In the genomic region with DNA sequence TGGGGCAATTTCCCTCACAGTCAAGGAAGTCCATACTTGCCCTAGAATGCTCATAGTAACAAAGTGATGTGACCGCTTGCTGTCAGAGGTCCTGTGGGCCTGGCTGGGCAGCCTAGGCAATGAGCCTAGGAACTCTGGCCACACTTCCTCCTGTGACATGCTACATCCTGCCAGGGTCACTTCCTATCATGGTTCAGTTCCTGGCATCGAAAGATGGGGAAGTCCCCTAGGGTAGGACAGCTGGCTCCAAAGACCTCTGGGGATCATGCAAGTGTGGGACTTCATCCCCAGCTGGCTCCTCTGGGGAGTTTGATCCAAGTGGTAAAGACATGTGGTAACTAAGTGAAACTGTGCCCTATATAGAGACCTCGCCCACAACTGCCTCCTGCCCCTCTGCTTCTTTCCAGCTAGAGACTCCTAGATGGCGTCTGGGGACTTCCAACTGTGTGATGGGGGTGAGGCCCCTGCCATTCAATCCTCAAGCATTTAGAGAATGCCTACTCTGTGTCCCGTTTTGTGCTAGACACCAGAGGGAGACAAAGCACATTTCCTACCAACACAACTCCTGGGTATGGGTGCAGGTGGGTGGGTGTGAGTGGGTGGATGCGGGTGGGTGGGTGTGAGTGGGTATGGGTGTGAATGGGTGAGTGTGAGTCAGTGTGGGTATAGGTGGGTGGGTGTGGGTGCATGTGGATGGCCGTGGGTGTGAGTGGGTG, we compare ENCODE assay signal across 13 mouse cellular contexts. TPM values are rescaled to one million over a fixed set of nuclear protein-coding genes. Genes with fewer than 3 reads are reported as not detected.
A peak's percentile ranks its signal among the peaks of the same experiment; 100 is the strongest.
DNase-seq lines count a peak whose midpoint lies in the region; ATAC-seq and TF ChIP-seq lines count a peak whose summit lies in the region.
"Had no signal": no experiment of that assay in that cellular context is flagged by ENCODE, and none has a peak within 500 bp of the region (broad histone marks: within the 10 kb centered on the region; RNA-seq: fewer than 3 reads in every experiment).

No protein-coding gene starts in this region.

- no peak overlapping the region for H3K4me3 ChIP-seq in intestine, postnatal 0 days (ENCODE audit: low read depth, low read length)
- no peak overlapping the region for H3K4me3 ChIP-seq in intestine, embryonic 15.5 days (replicated peaks)
- no peak overlapping the region for H3K4me3 ChIP-seq in E14TG2a.4 (replicated peaks; ENCODE audit: low read length)
- H3K4me3 ChIP-seq in midbrain, embryonic 16.5 days (ENCODE audit: low read depth, low read length) = no peak overlapping the region
- H3K4me3 ChIP-seq: left cerebral cortex, adult 2 months; midbrain, embryonic 15.5 days had no signal

- 0 out of 2 replicates have a peak, but pooled peaks have one; percentile 14 for ATAC-seq in intestine, postnatal 0 days
- no peak for ATAC-seq in intestine, embryonic 15.5 days
- no peak for ATAC-seq in midbrain, embryonic 16.5 days
- ATAC-seq: midbrain, embryonic 15.5 days had no signal

- no peak overlapping the region for H3K9ac ChIP-seq in intestine, postnatal 0 days (ENCODE audit: low read depth, low read length)
- H3K9ac ChIP-seq in intestine, embryonic 15.5 days = no peak overlapping the region
- H3K9ac ChIP-seq in midbrain, embryonic 16.5 days (ENCODE audit: low read depth, low read length) = no peak overlapping the region
- H3K9ac ChIP-seq: midbrain, embryonic 15.5 days had no signal

- no peaks in the 10 kb centered on the region for H3K4me1 ChIP-seq in intestine, postnatal 0 days (replicated peaks; ENCODE audit: control insufficient read depth, insufficient read depth, low read length)
- no peaks in the 10 kb centered on the region for H3K4me1 ChIP-seq in intestine, embryonic 15.5 days (replicated peaks)
- peaks cover 32% of the 10 kb centered on the region for H3K4me1 ChIP-seq in E14TG2a.4 (replicated peaks; ENCODE audit: low read depth, low read length)
- no peaks in the 10 kb centered on the region for H3K4me1 ChIP-seq in midbrain, embryonic 16.5 days (ENCODE audit: control insufficient read depth, insufficient read depth, low read length)
- H3K4me1 ChIP-seq: midbrain, embryonic 15.5 days had no signal

- H3K36me3 ChIP-seq in intestine, postnatal 0 days (ENCODE audit: control insufficient read depth, insufficient read depth) = no peaks in the 10 kb centered on the region
- no peaks in the 10 kb centered on the region for H3K36me3 ChIP-seq in intestine, embryonic 15.5 days
- no peaks in the 10 kb centered on the region for H3K36me3 ChIP-seq in E14TG2a.4 (ENCODE audit: insufficient read depth, low read length)
- no peaks in the 10 kb centered on the region for H3K36me3 ChIP-seq in midbrain, embryonic 16.5 days (ENCODE audit: control insufficient read depth, insufficient read depth, low read length)
- H3K36me3 ChIP-seq: midbrain, embryonic 15.5 days had no signal

- H3K4me2 ChIP-seq in intestine, postnatal 0 days (replicated peaks; ENCODE audit: low read depth) = no peak overlapping the region
- no peak overlapping the region for H3K4me2 ChIP-seq in intestine, embryonic 15.5 days (replicated peaks)
- H3K4me2 ChIP-seq in midbrain, embryonic 16.5 days (ENCODE audit: low read length) = no peak overlapping the region
- H3K4me2 ChIP-seq: midbrain, embryonic 15.5 days had no signal

- no peaks in the 10 kb centered on the region for H3K9me3 ChIP-seq in intestine, postnatal 0 days (ENCODE audit: control insufficient read depth)
- H3K9me3 ChIP-seq in intestine, embryonic 15.5 days = no peaks in the 10 kb centered on the region
- H3K9me3 ChIP-seq in E14TG2a.4 (ENCODE audit: low read length) = no peaks in the 10 kb centered on the region
- H3K9me3 ChIP-seq in midbrain, embryonic 16.5 days (replicated peaks; ENCODE audit: control insufficient read depth, low read length, poor library complexity, severe bottlenecking) = no peaks in the 10 kb centered on the region
- H3K9me3 ChIP-seq: midbrain, embryonic 15.5 days had no signal

- H3K27me3 ChIP-seq in intestine, postnatal 0 days (replicated peaks; ENCODE audit: control insufficient read depth, insufficient read depth, low read length) = no peaks in the 10 kb centered on the region; the same call in 1 of the 2 replicates
- no peaks in the 10 kb centered on the region for H3K27me3 ChIP-seq in intestine, embryonic 15.5 days (replicated peaks)
- peaks cover 3% of the 10 kb centered on the region; the same call in 1 of the 2 replicates for H3K27me3 ChIP-seq in E14TG2a.4 (ENCODE audit: insufficient read depth, low read length)
- no peaks in the 10 kb centered on the region for H3K27me3 ChIP-seq in midbrain, embryonic 16.5 days (ENCODE audit: control insufficient read depth, insufficient read depth, low read depth, low read length)

- TF ChIP-seq CTCF in intestine, postnatal 0 days (IDR thresholded peaks at IDR 0.05; ENCODE audit: low read depth) = peak; percentile 37
- 0 out of 2 replicates have a peak, but pooled peaks have one; percentile 2 for TF ChIP-seq CTCF in E14TG2a.4 (conservative IDR thresholded peaks at IDR 0.05; ENCODE audit: low read length)

- DNase-seq in c-Kit-positive CD71-negative TER-119-negative erythroid progenitor cells, embryonic 14.5 days (ENCODE audit: low read depth) = peak; percentile 43
- peak; percentile 61 to 74 for DNase-seq in lung, postnatal 4 days
- DNase-seq in right cerebral cortex, postnatal 14 days = no peak
- no peak for DNase-seq in gastrocnemius, postnatal 4 days (ENCODE audit: low spot score in 2 of 2)
- DNase-seq: cerebellum, adult 11-12 months; thymus, postnatal 4 days had no signal

- WGBS in intestine, postnatal 0 days = 60% methylated on average over 7 of the region's 7 CpGs
- WGBS in intestine, embryonic 15.5 days = 64% methylated on average over 7 of the region's 7 CpGs
- 62% methylated on average over 7 of the region's 7 CpGs for WGBS in midbrain, embryonic 16.5 days

- no peak overlapping the region for H3K27ac ChIP-seq in intestine, postnatal 0 days (ENCODE audit: low read depth, low read length)
- no peak overlapping the region for H3K27ac ChIP-seq in intestine, embryonic 15.5 days
- no peak overlapping the region for H3K27ac ChIP-seq in midbrain, embryonic 16.5 days (ENCODE audit: low read length)
- H3K27ac ChIP-seq: left cerebral cortex, adult 2 months; midbrain, embryonic 15.5 days had no signal

RNA-seq across cellular contexts. Expression of a gene that starts 18.7 kb away (rescaled TPM):
- polyA plus RNA-seq in intestine, postnatal 0 days (2015; fragmentation: Nextera tagmentation; extraction: Ambion mirVana) = 1.5 and 1.7 TPM in 2 replicates
- polyA plus RNA-seq in intestine, embryonic 15.5 days (2015; fragmentation: Nextera tagmentation; extraction: Ambion mirVana) = 1.5 and 2.0 TPM in 2 replicates
- polyA plus RNA-seq in midbrain, embryonic 16.5 days (2015; fragmentation: Nextera tagmentation; extraction: Ambion mirVana) = 1.0 and 1.2 TPM in 2 replicates
- 10 to 100 TPM in 1 of 2 experiments, 1 to 10 TPM in 1; 9.6 to 10.3 TPM for total RNA-seq in gastrocnemius, postnatal 4 days (2021)

RNA-seq across cellular contexts. Expression of a gene that starts 23.8 kb away (rescaled TPM):
- polyA plus RNA-seq in intestine, postnatal 0 days (2015; fragmentation: Nextera tagmentation; extraction: Ambion mirVana) = 3.4 and 3.5 TPM in 2 replicates
- polyA plus RNA-seq in intestine, embryonic 15.5 days (2015; fragmentation: Nextera tagmentation; extraction: Ambion mirVana) = 5.7 and 6.2 TPM in 2 replicates
- 3.4 and 4.9 TPM in 2 replicates for polyA plus RNA-seq in midbrain, embryonic 16.5 days (2015; fragmentation: Nextera tagmentation; extraction: Ambion mirVana)
- 1 to 10 TPM; 3.1 to 3.4 TPM for total RNA-seq in gastrocnemius, postnatal 4 days (2021)

RNA-seq across cellular contexts. Expression of a gene that starts 52.8 kb away (rescaled TPM):
- polyA plus RNA-seq in intestine, postnatal 0 days (2015; fragmentation: Nextera tagmentation; extraction: Ambion mirVana) = not detected in 2 replicates
- 0.10 TPM in 2 replicates for polyA plus RNA-seq in intestine, embryonic 15.5 days (2015; fragmentation: Nextera tagmentation; extraction: Ambion mirVana)
- 1.6 and 1.9 TPM in 2 replicates for polyA plus RNA-seq in midbrain, embryonic 16.5 days (2015; fragmentation: Nextera tagmentation; extraction: Ambion mirVana)
- total RNA-seq in gastrocnemius, postnatal 4 days (2021) = 1 to 10 TPM; 1.1 to 1.2 TPM
- polyA plus RNA-seq: heart, embryonic 16.5 days had no signal

Comparison
In these comparisons a context has a peak if more than half of its experiments do, and no peak if none do; other contexts are left out.
1. DNase-seq: peak in c-Kit-positive CD71-negative TER-119-negative erythroid progenitor cells, embryonic 14.5 days (single experiment) and lung, postnatal 4 days (2 of 2); none in right cerebral cortex, postnatal 14 days (single experiment) and gastrocnemius, postnatal 4 days (0 of 2).